Mouse (Mus musculus): ENCODE data around the gene Knstrn. TPM values are rescaled to one million over a fixed set of nuclear protein-coding genes. Genes with fewer than 3 reads are reported as not detected.

Knstrn gene
- 2.9 and 3.2 TPM in 2 replicates for polyA plus RNA-seq (2012; rRNA removed)

DNA sequence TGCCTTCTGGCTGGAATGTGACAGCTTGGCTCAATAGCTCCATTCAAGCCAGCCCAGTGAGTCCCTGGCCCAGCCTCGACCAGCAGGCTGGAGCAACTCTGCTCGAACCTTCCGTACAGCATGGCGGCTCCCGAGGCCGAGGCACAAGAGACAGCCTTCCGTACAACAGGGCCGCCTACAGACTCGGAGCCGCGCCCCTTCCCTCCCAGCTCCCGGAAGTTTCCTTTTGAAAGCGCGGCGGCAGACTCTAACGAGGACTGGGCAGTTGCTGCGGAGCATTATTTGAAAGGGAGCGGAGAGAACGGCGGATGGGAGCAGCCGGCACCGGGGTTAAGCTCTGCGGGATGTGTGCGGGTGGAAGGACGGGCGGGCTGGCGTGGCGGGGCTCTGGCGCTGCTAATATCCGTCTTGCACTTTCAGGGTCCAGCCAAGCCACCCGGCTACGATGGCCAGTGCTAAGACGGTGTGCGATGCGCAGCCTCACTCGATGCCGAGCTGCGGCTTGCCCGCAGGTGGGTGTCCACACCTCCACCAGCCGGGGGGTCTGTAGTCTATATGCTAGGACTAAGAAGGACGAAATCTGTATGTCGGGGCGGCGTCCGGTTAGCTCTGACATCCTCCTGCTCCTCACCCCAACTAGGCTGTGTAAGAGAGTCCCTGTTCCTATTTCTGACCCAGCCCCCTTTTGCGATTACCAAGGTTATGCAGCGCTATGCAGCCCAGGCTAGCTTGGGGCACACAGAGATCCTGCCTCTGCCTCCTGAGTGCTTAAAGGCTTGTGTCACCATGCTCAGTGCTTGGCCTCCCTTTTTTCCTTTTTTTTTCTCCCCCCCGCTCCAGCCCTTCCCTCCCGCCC lies at the start of gene Knstrn:
TSS of gene Knstrn (plus strand) at position 23 of the 856 bp plus-strand sequence.
- peak; percentile 73 to 91 for DNase-seq (ENCODE audit: extremely low spot score in 1 of 2, low spot score in 1 of 2)

DNA sequence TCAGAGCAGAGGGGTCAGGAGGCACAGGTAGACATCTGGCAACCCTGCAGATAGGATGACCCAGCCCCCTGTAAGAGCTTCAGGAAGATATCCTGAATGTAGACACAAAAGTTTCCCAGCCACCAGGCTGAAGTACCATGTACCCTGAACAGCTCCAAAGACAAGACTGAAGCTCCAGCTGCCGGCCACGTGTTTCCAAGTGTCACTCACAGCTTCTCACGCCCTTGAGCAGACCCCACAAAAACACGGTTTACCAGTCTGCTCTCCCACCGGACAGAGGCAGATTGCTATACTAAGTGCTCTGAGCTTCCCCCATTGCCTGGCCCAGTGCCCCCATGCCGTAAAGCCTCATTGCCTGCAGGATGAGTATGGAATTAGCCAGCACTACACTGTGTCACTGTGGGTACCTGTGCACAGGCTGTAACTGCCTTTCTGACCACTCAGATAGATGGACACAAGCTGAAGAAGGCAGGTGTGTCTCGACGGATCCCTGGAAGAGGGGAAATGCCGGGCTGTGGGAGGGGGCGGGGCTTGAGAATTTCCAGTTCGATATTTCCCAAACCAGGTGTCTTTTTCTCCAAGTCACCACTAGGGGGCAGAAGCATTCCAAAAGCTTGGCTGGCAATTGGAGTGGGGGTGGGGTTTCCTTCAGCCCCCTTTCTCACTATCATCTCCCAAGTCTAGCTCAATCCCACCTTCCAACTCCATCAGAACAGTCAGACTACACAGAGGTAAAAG lies 49.5 kb upstream of the Knstrn start:
- DNase-seq (ENCODE audit: extremely low spot score in 1 of 2, low spot score in 1 of 2), result peak in 1 of 2 experiments; percentile 85

DNA sequence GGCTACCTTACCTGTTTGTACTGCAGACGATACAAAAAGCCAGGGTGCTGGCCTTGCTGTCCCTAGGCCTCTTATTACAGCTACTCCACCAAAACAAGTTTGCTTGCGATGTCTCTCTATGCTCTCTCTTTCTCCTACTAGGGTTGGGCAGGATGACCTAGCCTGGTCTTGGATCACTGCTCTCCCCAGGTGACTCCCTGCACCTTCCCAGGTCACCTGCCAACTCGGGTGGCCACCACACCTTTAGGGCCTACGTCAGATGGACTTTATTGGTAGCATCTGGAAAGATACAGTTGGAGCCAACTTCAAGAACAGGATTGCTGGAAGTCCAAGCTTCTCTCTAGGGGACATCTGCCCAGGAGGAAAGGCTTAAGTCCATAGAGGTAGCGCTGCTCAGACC lies 48.9 kb upstream of the Knstrn start:
- DNase-seq (ENCODE audit: extremely low spot score in 1 of 2, low spot score in 1 of 2), result no peak

DNA sequence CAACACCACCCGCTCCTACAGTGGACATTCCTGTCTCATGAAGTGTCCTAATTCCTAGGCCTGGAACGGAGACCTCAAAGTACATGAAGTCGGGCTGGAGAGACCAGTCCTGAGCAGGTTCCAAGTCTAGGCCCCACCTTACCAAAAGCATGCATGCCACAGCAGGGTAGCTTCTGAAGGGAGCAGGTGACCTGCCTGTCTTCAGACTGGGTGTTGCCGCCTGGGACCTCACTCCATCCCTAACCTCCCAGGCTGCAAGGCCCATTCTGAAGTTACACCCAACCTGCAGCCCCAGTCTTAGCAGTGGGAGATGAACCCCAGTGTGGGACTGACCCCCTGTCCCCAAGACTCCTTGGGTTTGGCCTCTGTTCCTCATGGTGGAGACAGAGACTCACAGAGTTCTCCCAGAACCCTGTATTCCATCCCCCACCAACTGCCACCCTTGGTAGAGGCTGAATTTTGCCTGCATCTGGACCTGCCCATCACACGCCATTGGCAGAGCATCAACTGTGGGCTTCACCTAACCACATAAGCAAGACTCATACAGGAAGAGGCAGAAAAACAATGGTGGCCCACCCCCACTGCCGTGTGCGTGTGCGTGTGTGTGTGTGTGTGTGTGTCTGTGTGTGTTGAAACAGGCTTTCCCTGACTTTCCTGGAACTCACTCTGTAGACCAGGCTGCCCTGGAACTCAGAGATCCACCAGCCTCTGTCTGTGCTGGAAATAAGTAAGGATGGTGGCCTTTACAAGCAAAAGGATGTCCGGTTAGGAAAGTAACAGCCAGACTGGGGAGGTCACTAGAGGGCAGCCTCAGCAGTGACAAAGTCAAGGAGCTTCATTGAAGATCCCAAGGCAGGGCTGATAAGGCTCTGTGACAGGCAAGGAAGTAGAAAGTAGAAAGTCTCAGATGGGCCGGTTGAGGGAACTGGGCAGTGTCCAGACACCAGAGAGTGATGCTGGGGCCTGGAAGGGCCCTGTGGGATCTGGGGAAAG lies 47.5 kb upstream of the Knstrn start:
- DNase-seq (ENCODE audit: extremely low spot score in 1 of 2, low spot score in 1 of 2), result no peak

DNA sequence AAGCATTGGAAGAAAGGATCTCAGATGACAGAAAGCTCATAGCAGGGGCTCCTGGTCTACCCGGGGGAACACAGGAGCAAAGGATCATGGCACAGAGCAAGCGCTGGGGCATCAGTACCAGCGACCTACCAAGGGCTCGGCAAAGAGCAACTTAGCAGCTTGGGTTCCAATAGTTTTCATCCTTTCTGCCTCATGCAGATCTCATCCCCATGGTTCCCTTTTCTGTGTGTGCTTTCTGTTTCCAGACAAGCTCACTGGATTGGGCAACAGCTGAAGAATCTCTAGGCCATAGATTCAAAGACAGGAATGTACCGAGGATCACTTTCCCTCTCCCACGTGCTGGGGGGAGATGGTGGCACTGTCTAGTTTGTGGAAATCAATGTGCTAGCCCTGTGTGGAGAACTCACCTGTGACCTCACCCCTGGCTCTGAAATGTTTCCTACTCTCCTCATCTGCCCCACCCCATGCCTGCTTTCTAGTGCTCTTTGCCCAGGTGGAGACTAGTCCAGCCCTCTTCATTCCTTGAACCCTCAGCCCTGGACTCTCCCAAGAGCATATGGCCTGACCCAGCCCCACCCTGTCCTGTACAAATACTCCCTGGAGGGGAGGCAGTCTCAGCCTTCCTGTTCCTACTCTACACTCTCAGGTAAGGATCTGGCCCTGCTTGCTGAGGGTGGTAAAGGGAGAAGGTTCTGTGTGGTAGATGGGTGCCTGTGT lies 41.5 kb upstream of the Knstrn start, which contains the start of gene Phgr1:
TSS of gene Phgr1 (plus strand) at position 612 of the 717 bp plus-strand sequence.
- DNase-seq (ENCODE audit: extremely low spot score in 1 of 2, low spot score in 1 of 2), result no peak

DNA sequence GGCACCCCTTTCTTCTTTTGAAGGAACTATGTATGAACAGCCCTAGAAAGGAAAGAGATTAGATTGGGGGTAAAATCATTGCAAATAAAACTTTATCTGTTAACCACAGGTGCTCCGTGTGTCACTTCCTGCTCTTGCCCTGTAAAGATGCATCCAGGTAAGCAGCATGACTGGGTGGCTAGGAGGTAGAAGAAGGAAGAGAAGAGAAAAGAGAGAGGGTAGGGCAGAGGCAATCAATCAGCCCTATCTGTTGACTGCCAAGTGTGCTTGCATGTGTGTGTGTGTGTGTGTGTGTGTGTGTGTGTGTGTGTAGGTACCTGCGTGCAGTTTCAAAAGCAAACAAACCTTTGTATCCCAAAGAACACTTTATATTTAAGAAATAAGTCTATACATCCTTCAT lies 39.3 kb upstream of the Knstrn start:
- no peak for DNase-seq (ENCODE audit: extremely low spot score in 1 of 2, low spot score in 1 of 2)

DNA sequence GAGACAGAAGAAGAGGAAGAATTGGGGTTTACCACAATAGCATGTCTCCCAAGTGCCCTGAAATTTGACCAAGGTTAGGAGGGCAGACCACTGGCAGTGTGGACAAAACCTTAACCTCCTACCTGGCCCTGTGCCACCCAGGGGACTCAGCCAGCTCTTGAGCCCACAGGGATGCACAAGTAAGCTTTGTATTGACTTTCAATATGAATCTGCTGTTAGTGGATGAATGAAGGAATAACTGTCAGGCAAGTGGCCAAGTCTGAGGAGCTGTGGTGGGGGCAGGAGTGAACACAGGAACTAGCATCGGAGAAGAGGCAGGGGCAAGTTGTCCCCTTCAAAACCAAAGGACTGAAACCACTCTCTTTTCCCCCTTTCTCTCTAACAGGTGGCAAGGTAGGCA lies 38.4 kb upstream of the Knstrn start:
- DNase-seq (ENCODE audit: extremely low spot score in 1 of 2, low spot score in 1 of 2), result peak in 1 of 2 experiments; percentile 73

DNA sequence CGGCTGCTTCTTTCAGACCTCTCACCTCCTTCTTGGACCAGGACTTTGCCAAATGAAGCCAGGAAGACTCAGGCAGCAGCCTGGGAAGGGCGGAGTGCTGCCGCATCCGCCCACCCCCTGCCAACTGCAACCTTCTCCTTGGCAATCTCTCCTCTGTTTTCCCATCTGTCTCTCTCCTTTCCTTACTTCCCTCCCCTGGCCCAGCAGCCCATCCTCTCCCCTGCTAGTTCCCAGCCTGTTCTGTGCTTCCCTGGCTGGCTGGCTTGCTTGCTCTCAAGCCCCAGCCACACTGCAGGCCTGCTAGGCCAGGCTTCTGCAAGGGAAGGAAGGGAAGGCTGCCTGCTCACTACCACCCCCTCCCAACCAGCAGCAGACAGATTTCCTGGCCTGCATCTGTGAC lies 38.0 kb upstream of the Knstrn start:
- peak; percentile 73 to 86 for DNase-seq (ENCODE audit: extremely low spot score in 1 of 2, low spot score in 1 of 2)

DNA sequence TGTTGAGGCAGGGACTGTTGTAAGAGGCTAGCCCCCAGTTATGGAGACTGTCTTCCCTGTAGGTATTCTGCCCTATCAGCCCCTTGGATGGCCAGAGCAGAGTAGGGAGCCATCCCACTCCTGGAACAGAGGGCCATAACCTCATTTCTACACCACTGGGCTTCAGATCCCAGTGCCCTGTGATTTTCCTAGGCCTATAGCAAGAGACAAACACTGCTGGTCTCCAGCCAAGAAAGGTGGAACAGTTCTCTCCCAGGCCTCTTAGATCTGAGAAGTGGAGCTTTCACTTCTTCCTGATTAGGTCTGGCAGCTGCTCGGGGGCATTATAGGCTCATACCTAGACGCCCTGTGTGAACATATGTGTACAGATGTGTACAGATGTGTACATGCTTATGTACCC lies 37.5 kb upstream of the Knstrn start:
- no peak for DNase-seq (ENCODE audit: extremely low spot score in 1 of 2, low spot score in 1 of 2)

DNA sequence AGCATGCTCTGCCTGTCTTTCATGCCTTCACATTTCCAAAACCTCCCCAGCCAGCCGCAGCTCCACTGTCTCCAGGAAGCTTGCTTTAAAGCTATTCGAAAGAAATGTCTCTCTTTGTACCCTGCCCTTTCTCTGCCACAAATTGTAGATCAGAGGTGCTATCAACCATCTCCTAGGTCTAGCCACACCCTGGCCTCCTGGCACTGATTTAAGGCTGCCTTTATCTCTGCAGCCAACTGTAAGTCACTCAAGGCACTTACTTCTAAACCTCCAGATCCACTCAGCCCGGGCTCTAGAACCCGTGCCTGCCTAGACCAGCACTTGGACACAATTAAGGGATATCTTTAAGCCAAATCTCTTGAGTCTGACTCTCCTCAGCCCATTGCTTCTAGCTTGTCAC lies 35.4 kb upstream of the Knstrn start:
- DNase-seq (ENCODE audit: extremely low spot score in 1 of 2, low spot score in 1 of 2), result no peak

DNA sequence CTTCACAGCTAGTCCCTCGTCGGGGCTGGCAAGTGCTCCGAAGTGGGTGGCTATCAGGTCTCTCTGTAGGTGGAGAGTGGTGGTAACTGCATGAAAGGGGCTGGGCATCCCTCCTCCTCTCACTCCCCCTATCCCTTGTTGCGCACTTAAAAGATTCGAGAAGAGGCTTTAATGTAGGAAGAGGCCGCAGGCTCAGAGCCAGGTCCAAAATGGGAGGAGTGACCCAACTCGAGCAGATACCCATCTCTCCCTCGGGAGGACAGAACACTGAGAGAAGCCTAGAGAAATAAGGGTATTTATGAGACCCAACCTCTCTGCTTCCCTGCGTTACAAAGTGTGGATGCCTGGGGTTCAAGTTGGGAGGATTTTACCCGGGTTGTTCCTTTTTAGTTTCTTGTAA lies 34.7 kb upstream of the Knstrn start:
- DNase-seq (ENCODE audit: extremely low spot score in 1 of 2, low spot score in 1 of 2), result no peak

DNA sequence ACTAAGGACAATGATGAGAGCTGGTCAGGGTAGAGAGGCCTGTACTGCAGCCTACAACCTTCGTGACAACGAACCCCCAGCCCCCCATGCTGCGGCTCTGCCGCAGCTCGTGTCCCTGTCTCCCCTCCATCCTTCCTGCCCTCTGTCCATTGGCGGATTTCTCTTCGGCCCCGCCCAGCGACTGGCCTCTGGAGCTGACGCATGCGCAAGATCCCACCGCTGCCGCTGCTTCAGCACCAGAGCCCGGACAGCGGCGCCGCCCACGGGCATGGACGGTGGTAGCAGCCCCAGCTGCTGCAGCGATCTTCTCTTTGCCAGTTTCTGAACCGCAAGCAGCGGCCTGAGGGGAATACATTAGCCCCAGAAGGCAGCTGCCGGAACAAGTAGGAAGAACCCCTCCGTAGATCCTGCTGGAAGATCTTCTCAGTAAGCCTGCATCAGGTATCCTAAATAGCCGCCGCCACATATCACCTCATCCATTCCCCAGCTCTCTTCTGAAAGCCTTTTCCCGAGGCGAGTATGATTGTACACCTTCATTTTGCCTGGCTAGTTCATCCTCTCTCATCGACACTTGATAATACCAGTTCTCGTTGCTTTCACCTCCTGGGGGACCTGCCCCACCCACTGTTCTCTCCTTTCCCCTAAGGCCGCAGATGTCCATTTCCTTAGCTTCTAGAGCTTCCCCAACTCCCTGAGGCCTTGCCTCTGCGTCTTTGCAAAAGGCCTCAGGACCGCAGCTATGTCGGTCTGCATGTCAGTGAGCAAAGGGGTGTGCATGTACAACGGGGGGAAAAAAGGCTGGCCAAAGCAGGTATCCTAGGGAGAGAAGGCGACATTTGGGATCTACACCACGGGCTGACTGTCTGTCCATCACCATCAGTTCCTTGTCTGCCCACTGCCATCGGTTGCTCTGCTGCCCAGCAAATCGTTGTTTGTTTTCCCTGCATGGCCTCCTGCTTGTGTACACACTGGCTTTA lies 34.0 kb upstream of the Knstrn start, which contains the start of gene Disp2:
TSS of gene Disp2 (plus strand) at position 216 of the 977 bp plus-strand sequence.
- DNase-seq (ENCODE audit: extremely low spot score in 1 of 2, low spot score in 1 of 2), result peak; percentile 90 to 97

DNA sequence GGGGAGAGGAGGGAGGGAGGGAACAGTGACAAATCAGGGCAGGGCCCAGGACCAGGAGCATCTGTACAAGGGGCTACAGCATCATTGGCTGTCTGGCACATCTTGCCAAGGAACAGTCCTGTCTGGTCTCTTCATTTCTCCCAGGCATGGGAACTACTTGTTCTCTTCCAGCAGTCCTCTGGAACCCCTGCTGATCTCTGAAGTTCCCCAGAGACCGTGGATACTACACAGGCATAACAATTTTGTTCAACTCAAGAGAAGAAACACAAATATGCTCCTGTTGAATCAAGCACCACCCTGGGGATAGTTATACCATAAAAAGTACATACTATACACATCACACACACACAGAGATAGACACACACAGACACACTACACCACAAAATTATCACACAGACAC lies 32.7 kb upstream of the Knstrn start:
- no peak for DNase-seq (ENCODE audit: extremely low spot score in 1 of 2, low spot score in 1 of 2)

DNA sequence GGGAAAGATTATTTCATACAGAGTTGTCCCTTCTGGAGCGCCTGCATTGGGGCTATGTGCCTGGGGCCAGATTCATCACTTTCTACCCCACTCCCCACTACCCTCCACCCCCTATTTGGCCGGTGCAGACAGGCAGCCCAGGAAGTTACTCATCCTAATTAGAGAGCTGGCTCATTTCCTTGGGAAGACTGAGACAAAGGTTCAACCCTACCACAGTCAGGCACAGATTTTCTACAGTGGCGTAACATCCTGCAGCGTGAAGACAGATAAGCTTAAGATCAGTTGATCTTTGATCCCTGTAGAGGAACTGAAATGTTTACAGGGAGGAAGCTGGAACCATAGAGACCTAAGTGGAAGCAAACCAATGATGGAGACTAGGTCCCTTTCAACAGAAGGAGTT lies 31.5 kb upstream of the Knstrn start:
- no peak for DNase-seq (ENCODE audit: extremely low spot score in 1 of 2, low spot score in 1 of 2)

DNA sequence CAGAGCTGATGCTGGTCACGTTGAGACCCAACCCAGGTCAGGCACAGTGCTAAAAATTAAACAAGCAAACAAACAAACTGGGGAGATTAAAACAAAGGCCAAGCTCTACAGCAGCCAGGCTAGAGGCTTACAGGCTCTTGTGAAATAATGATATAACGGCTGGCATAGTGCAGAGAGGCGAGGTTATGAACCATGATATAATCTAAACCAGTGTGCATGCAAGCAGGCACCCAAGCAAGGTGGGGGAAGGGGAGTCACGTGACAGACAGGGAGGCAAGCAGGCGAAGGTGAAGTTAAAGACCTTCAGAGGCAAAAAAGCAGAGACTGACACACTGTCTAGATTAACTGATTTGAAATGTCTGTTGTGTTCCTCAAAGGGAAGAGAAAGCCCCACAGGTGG lies 30.7 kb upstream of the Knstrn start:
- DNase-seq (ENCODE audit: extremely low spot score in 1 of 2, low spot score in 1 of 2), result no peak

DNA sequence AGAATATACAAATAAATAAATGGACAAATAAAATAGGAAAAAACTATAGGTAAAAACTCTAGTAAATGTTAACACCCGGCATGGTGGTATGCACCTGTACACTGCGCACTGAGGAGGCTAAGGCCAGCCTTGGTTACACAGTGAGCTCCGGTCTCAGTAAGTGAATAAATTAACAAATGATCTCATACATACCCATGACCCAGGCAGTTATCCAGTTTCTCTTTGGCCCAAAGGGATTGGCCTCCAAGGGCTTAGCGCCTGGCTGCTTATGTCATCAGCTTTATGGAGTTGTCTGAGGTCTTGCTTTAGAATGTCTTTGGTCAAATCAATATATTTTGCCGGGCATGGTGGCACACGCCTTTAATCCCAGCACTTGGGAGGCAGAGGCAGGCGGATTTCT lies 30.1 kb upstream of the Knstrn start:
- DNase-seq (ENCODE audit: extremely low spot score in 1 of 2, low spot score in 1 of 2), result no peak

DNA sequence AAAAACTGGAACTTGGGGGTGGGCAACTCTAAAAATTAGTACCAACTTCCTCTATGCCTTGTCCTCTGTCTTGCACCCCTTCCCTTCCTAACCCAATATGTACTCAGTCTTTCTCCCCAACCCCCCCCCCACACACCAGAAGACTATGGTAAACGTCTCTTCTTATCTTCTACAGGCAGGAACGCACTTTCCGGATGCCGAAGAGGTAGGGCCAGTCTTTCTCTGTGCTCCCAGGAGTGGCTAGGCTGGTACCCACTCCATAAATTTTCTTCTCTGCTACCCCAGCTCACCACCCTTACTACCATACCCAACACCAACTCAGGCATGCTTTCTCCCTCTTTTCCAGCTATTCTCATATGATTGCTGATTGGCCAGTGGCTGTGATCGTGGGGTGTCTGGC lies 27.3 kb upstream of the Knstrn start:
- no peak for DNase-seq (ENCODE audit: extremely low spot score in 1 of 2, low spot score in 1 of 2)

DNA sequence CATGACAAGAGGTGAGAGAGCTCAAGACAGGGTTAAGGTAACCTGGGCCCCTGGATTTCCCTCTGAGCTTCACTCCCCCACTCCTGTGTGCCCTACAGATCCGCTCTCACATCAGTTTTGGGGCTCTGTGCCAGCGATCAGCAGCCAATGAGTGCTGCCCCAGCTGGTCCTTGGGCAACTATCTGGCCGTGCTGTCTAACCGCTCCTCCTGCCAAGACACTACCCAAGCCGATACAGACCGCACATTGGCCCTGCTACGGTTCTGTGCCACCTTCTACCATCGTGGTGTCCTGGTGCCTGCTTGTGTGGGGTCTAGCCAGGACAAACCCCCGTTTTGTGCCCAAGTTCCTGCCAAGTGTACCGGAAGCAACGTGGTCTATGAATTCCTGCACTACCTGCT lies 24.3 kb upstream of the Knstrn start:
- no peak for DNase-seq (ENCODE audit: extremely low spot score in 1 of 2, low spot score in 1 of 2)

DNA sequence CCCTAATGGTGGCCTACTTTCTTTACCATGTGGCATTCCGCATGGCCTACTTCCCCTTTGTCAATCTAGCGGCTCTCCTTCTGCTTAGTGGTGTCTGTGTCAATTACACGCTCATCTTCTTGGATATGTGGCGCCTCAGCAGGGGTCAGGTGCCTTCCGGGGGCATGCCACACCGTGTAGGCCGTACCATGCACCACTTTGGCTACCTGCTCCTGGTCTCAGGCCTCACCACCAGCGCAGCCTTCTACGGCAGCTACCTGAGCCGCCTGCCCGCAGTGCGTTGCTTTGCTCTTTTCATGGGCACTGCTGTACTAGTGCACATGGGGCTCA lies 23.6 kb upstream of the Knstrn start:
- DNase-seq (ENCODE audit: extremely low spot score in 1 of 2, low spot score in 1 of 2), result no peak

All from frontal cortex, adult 2 months (tissue).